Mouse (Mus musculus): ENCODE data around the gene Specc1. TPM values are rescaled to one million over a fixed set of nuclear protein-coding genes. Genes with fewer than 3 reads are reported as not detected.

Specc1 gene
- polyA plus RNA-seq, 1 experiment from 2014 or later: 26.3 TPM

DNA sequence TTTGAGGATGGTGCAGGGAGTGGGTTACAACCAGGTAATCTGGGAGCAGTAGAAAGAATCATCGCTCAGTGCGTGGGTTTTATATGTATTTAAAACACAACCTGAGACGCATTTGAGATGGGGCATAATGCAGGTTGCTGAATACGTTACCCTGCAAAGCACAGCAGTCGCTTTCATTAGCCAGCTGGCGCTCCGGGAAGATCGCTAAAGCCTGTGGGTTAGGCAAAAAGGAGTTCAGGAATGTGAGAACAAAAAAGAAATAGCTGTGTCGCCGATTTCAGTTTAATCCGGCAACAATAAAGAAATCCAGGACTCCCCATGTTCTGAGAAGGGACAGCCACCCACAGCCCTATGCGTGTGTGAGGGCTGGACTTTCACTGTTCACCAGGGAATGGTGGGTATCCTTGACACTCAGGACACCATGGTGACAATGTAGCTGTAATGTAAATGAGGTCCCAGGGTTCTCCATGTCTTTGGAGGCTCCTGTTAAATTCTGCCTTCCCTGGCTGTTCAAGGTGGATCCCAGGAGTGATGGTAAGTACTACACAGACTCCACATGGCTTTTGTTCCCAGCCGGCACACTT lies 58.6 kb downstream of the Specc1 start:
- no peak for DNase-seq (ENCODE audit: low spot score)
- no peaks in the 10 kb centered on the region for H3K36me3 ChIP-seq (ENCODE audit: control insufficient read depth, insufficient read depth, low read length)
- no peak overlapping the region for H3K4me2 ChIP-seq (replicated peaks; ENCODE audit: low read depth, low read length)
- H3K27me3 ChIP-seq (ENCODE audit: control insufficient read depth, insufficient read depth, low read length): no peaks in the 10 kb centered on the region
- H3K9me3 ChIP-seq (ENCODE audit: control insufficient read depth, low read length): no peaks in the 10 kb centered on the region
- no peak overlapping the region for H3K4me3 ChIP-seq (ENCODE audit: low read depth, low read length)
- H3K9ac ChIP-seq (ENCODE audit: low read depth, low read length): no peak overlapping the region
- no peaks in the 10 kb centered on the region for H3K4me1 ChIP-seq (replicated peaks; ENCODE audit: control insufficient read depth, insufficient read depth, low read length)
- ATAC-seq (ENCODE audit: low FRiP score): no peak
- WGBS: 48% methylated on average over 13 of the region's 13 CpGs
- no peak overlapping the region for H3K27ac ChIP-seq (ENCODE audit: low read depth, low read length)

DNA sequence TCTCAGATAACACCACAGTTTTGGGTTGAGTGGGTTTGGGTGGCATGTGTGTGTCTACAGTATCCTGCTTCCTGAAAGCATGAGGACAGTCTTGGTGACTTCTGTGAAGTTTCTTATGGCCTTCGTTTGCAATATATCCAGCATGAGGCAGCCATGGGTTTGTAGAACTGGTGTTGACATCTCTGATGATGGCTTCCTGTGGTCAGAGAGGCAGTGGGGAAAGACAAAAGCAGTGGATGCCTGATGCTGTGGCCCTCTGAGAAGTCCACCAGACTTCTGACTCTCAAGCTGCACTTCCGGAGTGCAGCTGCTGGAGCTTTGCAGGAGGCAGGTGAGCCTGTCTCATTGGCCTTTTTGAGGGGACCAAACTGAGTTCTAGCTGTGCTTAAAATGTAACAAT lies 60.4 kb downstream of the Specc1 start:
- WGBS: 81% methylated on average over 2 of the region's 2 CpGs
- DNase-seq (ENCODE audit: low spot score): no peak

DNA sequence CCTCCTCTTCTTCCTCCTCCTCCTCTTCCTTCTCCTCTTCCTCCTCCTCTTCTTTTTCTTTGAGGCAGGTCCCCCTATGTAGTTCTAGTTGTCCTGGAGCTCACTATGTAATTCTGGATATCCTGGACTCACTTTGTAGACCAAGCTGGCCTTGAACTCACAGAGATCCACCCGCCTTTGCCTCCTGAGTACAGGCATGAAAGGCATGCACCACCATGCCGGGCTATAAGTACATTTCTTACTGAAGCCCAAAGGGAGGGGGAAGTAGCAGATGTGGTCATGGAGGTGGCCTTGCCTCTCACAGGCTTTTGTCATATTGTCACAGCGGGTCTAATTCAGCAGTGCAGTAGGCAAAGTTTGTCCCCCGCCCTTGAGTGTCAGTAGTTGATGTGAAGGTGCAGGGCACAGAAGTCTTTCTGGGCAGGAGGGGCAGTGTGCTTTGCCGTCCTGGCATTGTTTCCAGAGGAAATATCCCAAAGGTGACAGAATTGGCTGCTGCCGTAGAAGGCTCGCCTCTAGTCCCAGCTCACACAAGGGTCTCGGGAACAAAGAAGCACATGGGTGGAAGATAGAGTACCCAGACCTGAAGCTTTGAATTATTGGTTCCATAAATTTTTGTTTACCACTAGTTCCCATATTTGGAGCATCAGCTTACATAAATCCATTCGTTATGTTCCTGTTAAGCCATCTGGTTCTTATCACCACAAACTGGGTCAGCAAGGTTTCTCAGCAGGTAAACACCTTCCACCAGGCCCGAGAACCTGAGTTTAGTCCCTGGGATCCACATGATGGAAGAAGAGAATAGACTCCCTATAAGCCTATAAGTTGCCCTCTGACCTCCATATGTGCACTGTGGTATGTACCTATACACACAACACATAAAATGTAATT lies 62.0 kb downstream of the Specc1 start:
- no peaks in the 10 kb centered on the region for H3K36me3 ChIP-seq (ENCODE audit: control insufficient read depth, insufficient read depth, low read length)
- H3K4me1 ChIP-seq (replicated peaks; ENCODE audit: control insufficient read depth, insufficient read depth, low read length): no peaks in the 10 kb centered on the region
- H3K4me3 ChIP-seq (ENCODE audit: low read depth, low read length): no peak overlapping the region
- DNase-seq (ENCODE audit: low spot score) (no peak), ATAC-seq (ENCODE audit: low FRiP score) (no peak)
- no peak overlapping the region for H3K4me2 ChIP-seq (replicated peaks; ENCODE audit: low read depth, low read length)
- H3K9me3 ChIP-seq (ENCODE audit: control insufficient read depth, low read length): no peaks in the 10 kb centered on the region
- 79% methylated on average over 10 of the region's 10 CpGs for WGBS
- H3K27me3 ChIP-seq (ENCODE audit: control insufficient read depth, insufficient read depth, low read length): no peaks in the 10 kb centered on the region
- no peak overlapping the region for H3K9ac ChIP-seq (ENCODE audit: low read depth, low read length)
- H3K27ac ChIP-seq (ENCODE audit: low read depth, low read length): no peak overlapping the region

More for the DNA sequence above, 60.4 kb downstream of the Specc1 start:
- Histone ChIP-seq H3K36me3 (ENCODE audit: control insufficient read depth, insufficient read depth, low read length) (no peaks in the 10 kb centered on the region), H3K27me3 (ENCODE audit: control insufficient read depth, insufficient read depth, low read length) (no peaks in the 10 kb centered on the region), H3K4me3 (ENCODE audit: low read depth, low read length) (no peak overlapping the region), H3K9ac (ENCODE audit: low read depth, low read length) (no peak overlapping the region), H3K27ac (ENCODE audit: low read depth, low read length) (no peak overlapping the region), H3K4me2 (replicated peaks; ENCODE audit: low read depth, low read length) (no peak overlapping the region), H3K9me3 (ENCODE audit: control insufficient read depth, low read length) (no peaks in the 10 kb centered on the region), H3K4me1 (replicated peaks; ENCODE audit: control insufficient read depth, insufficient read depth, low read length) (no peaks in the 10 kb centered on the region)
- ATAC-seq (ENCODE audit: low FRiP score): no peak

DNA sequence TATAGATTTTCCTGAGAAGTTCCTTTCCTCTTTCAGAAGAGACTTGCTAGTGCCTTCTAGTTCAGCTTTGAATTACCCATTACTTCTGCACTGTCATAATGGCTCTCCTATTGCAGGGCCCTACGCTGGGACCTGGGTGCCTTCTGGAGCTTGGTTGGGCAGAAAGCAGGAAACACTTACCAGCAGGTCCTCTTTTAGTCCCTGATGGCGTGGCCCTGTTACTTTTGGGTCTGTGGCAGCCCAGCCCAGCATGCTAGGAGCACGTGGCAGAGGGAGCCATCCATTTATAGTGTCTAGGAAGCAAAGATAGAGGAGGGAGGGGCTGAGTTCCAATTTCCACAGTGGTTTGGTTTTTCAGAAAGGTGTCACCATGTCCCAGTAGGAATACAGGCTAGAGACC lies 63.3 kb downstream of the Specc1 start:
- H3K27me3 ChIP-seq (ENCODE audit: control insufficient read depth, insufficient read depth, low read length): no peaks in the 10 kb centered on the region
- no peaks in the 10 kb centered on the region for H3K36me3 ChIP-seq (ENCODE audit: control insufficient read depth, insufficient read depth, low read length)
- H3K9me3 ChIP-seq (ENCODE audit: control insufficient read depth, low read length): no peaks in the 10 kb centered on the region
- no peak overlapping the region for H3K27ac ChIP-seq (ENCODE audit: low read depth, low read length)
- H3K4me3 ChIP-seq (ENCODE audit: low read depth, low read length): no peak overlapping the region
- WGBS: 69% methylated on average over 3 of the region's 3 CpGs
- no peak for ATAC-seq (ENCODE audit: low FRiP score)
- no peak overlapping the region for H3K4me2 ChIP-seq (replicated peaks; ENCODE audit: low read depth, low read length)
- DNase-seq (ENCODE audit: low spot score): no peak
- no peaks in the 10 kb centered on the region; the same call in 1 of the 2 replicates for H3K4me1 ChIP-seq (replicated peaks; ENCODE audit: control insufficient read depth, insufficient read depth, low read length)
- H3K9ac ChIP-seq (ENCODE audit: low read depth, low read length): no peak overlapping the region

DNA sequence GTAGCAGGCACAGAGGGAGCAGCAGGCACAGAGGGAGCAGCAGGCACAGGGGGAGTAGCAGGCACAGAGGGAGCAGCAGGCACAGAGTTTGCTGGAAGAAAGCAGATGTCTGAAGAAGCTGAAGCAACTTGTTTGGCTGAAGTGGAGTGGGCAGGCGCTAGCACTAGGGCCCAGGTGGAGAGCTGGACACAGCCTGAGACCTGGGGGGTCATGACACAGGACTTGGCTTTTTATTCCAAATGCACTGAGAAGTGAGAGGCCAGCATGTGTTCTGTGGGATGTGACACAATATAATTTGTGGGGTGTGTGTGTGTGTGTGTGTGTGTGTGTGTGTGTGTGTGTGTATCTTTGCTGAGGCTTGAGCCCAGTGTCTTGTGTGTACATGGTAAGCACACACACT lies 64.3 kb downstream of the Specc1 start:
- Histone ChIP-seq H3K4me1 (replicated peaks; ENCODE audit: control insufficient read depth, insufficient read depth, low read length) (no peaks in the 10 kb centered on the region; the same call in 1 of the 2 replicates), H3K27ac (ENCODE audit: low read depth, low read length) (no peak overlapping the region), H3K4me3 (ENCODE audit: low read depth, low read length) (no peak overlapping the region), H3K4me2 (replicated peaks; ENCODE audit: low read depth, low read length) (no peak overlapping the region), H3K9ac (ENCODE audit: low read depth, low read length) (no peak overlapping the region), H3K9me3 (ENCODE audit: control insufficient read depth, low read length) (no peaks in the 10 kb centered on the region), H3K27me3 (ENCODE audit: control insufficient read depth, insufficient read depth, low read length) (no peaks in the 10 kb centered on the region), H3K36me3 (ENCODE audit: control insufficient read depth, insufficient read depth, low read length) (no peaks in the 10 kb centered on the region)
- WGBS: 96% methylated on average over 1 of the region's 1 CpGs
- no peak for ATAC-seq (ENCODE audit: low FRiP score)
- no peak for DNase-seq (ENCODE audit: low spot score)

DNA sequence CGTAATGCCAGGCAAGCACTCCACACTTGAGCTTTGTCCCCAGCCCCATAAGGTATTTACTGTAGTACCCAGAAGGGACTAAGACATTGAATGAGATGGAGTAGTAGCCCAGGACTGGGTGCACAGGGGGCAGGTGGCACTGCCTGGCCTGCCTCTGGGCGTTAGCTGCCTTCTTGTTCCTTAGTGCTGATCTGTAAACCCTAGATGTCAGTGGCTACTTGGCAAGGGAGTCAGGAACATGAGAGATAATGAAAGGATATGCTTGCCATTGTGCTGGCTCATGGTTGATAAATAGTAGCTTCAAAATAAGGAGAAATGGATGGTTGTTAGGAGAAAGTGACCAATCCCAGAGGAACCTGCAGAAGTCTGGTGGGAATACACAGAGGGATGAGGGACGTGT lies 65.5 kb downstream of the Specc1 start:
- no peaks in the 10 kb centered on the region for H3K27me3 ChIP-seq (ENCODE audit: control insufficient read depth, insufficient read depth, low read length)
- H3K9me3 ChIP-seq (ENCODE audit: control insufficient read depth, low read length): no peaks in the 10 kb centered on the region
- no peaks in the 10 kb centered on the region for H3K36me3 ChIP-seq (ENCODE audit: control insufficient read depth, insufficient read depth, low read length)
- H3K9ac ChIP-seq (ENCODE audit: low read depth, low read length): no peak overlapping the region
- no peaks in the 10 kb centered on the region; the same call in 1 of the 2 replicates for H3K4me1 ChIP-seq (replicated peaks; ENCODE audit: control insufficient read depth, insufficient read depth, low read length)
- WGBS: 98% methylated on average over 3 of the region's 3 CpGs
- H3K4me3 ChIP-seq (ENCODE audit: low read depth, low read length): no peak overlapping the region
- DNase-seq (ENCODE audit: low spot score) (no peak), ATAC-seq (ENCODE audit: low FRiP score) (no peak)
- no peak overlapping the region for H3K4me2 ChIP-seq (replicated peaks; ENCODE audit: low read depth, low read length)
- H3K27ac ChIP-seq (ENCODE audit: low read depth, low read length): no peak overlapping the region

DNA sequence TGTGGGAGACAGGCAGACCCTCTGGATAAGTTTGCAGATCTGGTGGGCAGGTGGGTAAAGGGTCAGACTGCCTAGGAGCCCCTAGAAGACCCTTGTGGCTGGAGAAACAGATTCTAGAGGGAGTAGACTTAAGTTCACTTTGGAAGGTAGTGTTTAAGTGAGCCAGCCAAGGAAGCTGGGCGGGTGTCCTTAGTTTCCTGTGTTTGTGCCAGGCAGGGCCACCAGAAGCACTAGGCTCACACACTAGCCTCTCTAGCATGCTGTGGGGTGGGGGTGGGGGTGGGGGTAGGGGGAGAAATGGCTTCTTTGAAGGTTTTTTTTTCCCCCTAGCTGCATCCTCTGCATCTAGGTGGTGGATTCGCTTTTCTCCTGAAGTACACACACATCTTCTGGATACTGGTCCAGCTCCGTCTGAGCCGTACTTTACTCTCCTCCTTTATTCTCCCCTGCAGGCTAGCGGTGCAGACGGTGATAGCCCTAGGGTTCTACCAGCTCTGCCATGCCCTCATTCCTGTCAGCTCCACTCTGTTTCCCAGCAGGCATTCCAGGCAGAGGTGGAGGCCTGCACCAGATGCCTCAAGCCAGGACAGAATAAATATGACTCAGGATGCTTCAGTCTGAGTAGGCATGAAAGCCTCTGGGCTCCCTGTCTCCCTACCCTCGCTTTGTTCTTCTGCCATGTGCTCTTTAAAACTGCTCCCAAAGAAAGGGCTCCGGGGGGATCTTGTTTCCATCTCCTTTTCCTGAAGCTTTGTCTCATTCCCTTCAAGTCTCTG lies 66.3 kb downstream of the Specc1 start:
- ATAC-seq (ENCODE audit: low FRiP score) (no peak), DNase-seq (ENCODE audit: low spot score) (no peak)
- no peak overlapping the region for H3K4me3 ChIP-seq (ENCODE audit: low read depth, low read length)
- H3K27ac ChIP-seq (ENCODE audit: low read depth, low read length): no peak overlapping the region
- 78% methylated on average over 8 of the region's 8 CpGs for WGBS
- no peaks in the 10 kb centered on the region for H3K9me3 ChIP-seq (ENCODE audit: control insufficient read depth, low read length)
- H3K4me2 ChIP-seq (replicated peaks; ENCODE audit: low read depth, low read length): no peak overlapping the region
- H3K4me1 ChIP-seq (replicated peaks; ENCODE audit: control insufficient read depth, insufficient read depth, low read length): no peaks in the 10 kb centered on the region; the same call in 1 of the 2 replicates
- no peaks in the 10 kb centered on the region for H3K27me3 ChIP-seq (ENCODE audit: control insufficient read depth, insufficient read depth, low read length)
- H3K9ac ChIP-seq (ENCODE audit: low read depth, low read length): no peak overlapping the region
- no peaks in the 10 kb centered on the region for H3K36me3 ChIP-seq (ENCODE audit: control insufficient read depth, insufficient read depth, low read length)

DNA sequence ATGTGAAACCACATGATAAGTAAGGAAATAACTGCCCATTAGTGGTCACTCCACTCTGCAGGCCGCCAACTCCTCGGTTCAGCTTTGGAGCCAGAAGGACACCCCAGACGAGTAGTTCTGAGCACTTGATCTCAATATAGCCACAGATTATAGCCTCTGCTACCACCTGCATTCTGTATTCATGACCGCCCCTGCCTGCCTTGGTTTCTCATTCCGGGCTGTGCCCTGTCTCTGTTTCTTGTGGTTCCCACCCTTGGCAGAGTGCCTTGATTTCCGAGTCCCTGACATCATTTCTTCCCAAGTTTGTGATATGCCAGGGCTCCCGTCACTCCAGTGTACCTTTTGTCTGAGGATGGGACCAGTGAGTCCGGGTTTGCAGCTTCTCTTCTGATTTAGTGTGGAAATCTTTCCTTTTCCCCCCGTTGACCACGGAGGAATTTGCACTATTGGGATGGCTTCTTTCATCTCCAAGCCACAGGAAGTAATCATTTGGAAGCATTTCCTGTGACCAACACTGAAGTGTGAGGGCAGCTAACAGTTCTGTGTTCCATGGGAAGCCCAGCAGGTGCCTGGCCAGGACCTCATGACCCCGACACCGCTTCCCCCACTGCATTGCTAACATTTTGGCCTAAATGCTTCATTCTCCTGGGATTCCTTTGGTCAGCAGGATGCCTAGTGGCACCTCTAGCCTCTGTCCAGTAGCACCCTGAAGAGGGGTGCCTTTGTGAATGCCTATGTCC lies 67.1 kb downstream of the Specc1 start:
- DNase-seq (ENCODE audit: low spot score) (no peak), ATAC-seq (ENCODE audit: low FRiP score) (no peak)
- Histone ChIP-seq H3K4me3 (ENCODE audit: low read depth, low read length) (no peak overlapping the region), H3K27ac (ENCODE audit: low read depth, low read length) (no peak overlapping the region), H3K9ac (ENCODE audit: low read depth, low read length) (no peak overlapping the region), H3K27me3 (ENCODE audit: control insufficient read depth, insufficient read depth, low read length) (no peaks in the 10 kb centered on the region), H3K4me2 (replicated peaks; ENCODE audit: low read depth, low read length) (no peak overlapping the region), H3K9me3 (ENCODE audit: control insufficient read depth, low read length) (no peaks in the 10 kb centered on the region), H3K36me3 (ENCODE audit: control insufficient read depth, insufficient read depth, low read length) (no peaks in the 10 kb centered on the region), H3K4me1 (replicated peaks; ENCODE audit: control insufficient read depth, insufficient read depth, low read length) (no peaks in the 10 kb centered on the region; the same call in 1 of the 2 replicates)
- 79% methylated on average over 12 of the region's 12 CpGs for WGBS

All from hindbrain, embryonic 11.5 days (tissue).